Mouse (Mus musculus) forebrain, embryonic 10.5 days (tissue): ENCODE measurements around the gene Upp2. TPM values are rescaled to one million over a fixed set of nuclear protein-coding genes. Genes with fewer than 3 reads are reported as not detected.

ENCODE experiments used
- polyA plus RNA-seq: library from polyadenylated mRNA; unstranded; fragments of >200 nt; fragmentation: Nextera tagmentation; extraction: Ambion mirVana; gene quantifications from 2 replicates; pipeline ENCODE4 v1.2.1, GENCODE M21; 2016

The Upp2 gene
- polyA plus RNA-seq, 1 experiment from 2014 or later: 3.9 TPM

Other genes starting within 250 kb of the Upp2 start
- gene Acvr1c, start 209.4 kb upstream of the Upp2 start, polyA plus RNA-seq: 0.07 and 0.20 TPM in 2 replicates
- not detected in 2 replicates for gene Gm17409, start 97.2 kb upstream of the Upp2 start, polyA plus RNA-seq
- 3.0 and 3.5 TPM in 2 replicates for gene Acvr1, start 141 bp upstream of the Upp2 start, polyA plus RNA-seq